Mouse (Mus musculus) inflammation-experienced regulatory T-cells, adult 6 months (primary cell): ENCODE measurements around the gene Slc36a1. TPM values are rescaled to one million over a fixed set of nuclear protein-coding genes. Genes with fewer than 3 reads are reported as not detected.

Experiments
- polyA plus RNA-seq, 3 experiments: library from polyadenylated mRNA; unstranded; fragments of 100-300 nt; shearing (Covaris generic); gene quantifications; one replicate each; pipeline ENCODE4 v1.2.1; 2017

The Slc36a1 gene
- polyA plus RNA-seq, 3 experiments from 2014 or later: 3.6 to 4.7 (median 4.6) TPM

Other genes starting within 250 kb of the Slc36a1 start
- 100 to 1,000 TPM in 2 of 3 experiments, 10 to 100 TPM in 1; 64.4 to 113 (median 110) TPM for gene Tnip1, start 241.4 kb upstream of the Slc36a1 start, polyA plus RNA-seq
- gene Anxa6, start 170.9 kb upstream of the Slc36a1 start, polyA plus RNA-seq: 100 to 1,000 TPM; 347 to 625 (median 370) TPM
- 10 to 100 TPM; 75.5 to 92.6 (median 81.1) TPM for gene Ccdc69, start 126.2 kb upstream of the Slc36a1 start, polyA plus RNA-seq
- gene Gm2a, start 106.2 kb upstream of the Slc36a1 start, polyA plus RNA-seq: 100 to 1,000 TPM; 118 to 154 (median 154) TPM
- gene Slc36a3, start 52.6 kb upstream of the Slc36a1 start, polyA plus RNA-seq: under 1 TPM; 0.31 to 0.98 (median 0.54) TPM
- gene Slc36a2, start 19.3 kb upstream of the Slc36a1 start, polyA plus RNA-seq: under 1 TPM in 1 of 3 experiments, not detected in 2; 0.30 TPM
- gene Fat2, start 132.2 kb downstream of the Slc36a1 start, polyA plus RNA-seq: not detected
- not detected for gene Sparc, start 218.8 kb downstream of the Slc36a1 start, polyA plus RNA-seq